Mouse (Mus musculus) ES-Bruce4 (cell line): ENCODE results near the gene Slc35a2.

Experiments used
- CTCF ChIP-seq: IDR thresholded peaks from one replicate; pipeline ENCODE4 v1.8.1; 2011; ENCODE audit warnings: low read depth, low read length
- EP300 ChIP-seq: IDR thresholded peaks from 2 replicates; pipeline ENCODE4 v1.6.1; 2011; ENCODE audit warnings: low read depth, low read length; ENCODE audit not compliant: insufficient read depth
- POLR2A ChIP-seq: IDR thresholded peaks from one replicate; pipeline ENCODE4 v1.8.1; 2011; ENCODE audit warnings: low read length; ENCODE audit not compliant: insufficient read depth

DNA sequence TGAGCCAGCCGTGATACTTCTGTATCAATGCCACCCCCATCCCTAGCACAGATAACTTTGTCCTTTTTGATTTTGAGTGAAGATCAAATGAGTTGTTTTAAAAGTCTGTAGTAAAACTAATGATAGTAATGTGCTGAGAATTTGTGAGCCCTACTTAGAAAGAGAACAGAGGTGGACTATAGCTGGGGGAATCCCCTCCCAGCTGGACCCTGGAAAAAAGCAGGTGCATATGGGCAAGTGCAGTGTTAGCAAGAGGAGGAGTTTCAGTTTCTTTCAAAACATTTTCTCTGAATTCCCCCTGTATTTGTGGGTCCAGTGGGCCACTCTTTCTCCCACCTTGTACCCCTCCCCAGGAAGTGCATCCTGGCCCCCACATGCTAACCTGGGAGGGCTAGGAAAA is 20.6 kb upstream of the Slc35a2 start:
- TF ChIP-seq CTCF = no peak
- TF ChIP-seq EP300 = no peak
- no peak for TF ChIP-seq POLR2A
